Mouse (Mus musculus) erythroblast, adult 5-6 weeks (primary cell): ENCODE results near the gene Adh7. TPM values are rescaled to one million over a fixed set of nuclear protein-coding genes. Genes with fewer than 3 reads are reported as not detected.

Experiments used
- total RNA-seq, 2 experiments: library from RNA; stranded (forward) in 1 of 2; stranded (reverse) in 1 of 2; fragments of 150-400 nt in 1 of 2; fragments of 200-764, 138-1000 nt in 1 of 2; gene quantifications; 2 replicates each; pipeline versions ENCODE4 v1.2.3 to v1.2.4; 2015 to 2017; ENCODE audit warnings: low replicate concordance in 2 of 2

The Adh7 gene
- total RNA-seq, 2 experiments from 2014 or later = not detected

Other genes with a start within 250 kb of the Adh7 start
- gene Dapp1, start 236.2 kb upstream of the Adh7 start, total RNA-seq (2015; ENCODE audit: low replicate concordance) = 18.3 and 27.6 TPM in 2 replicates
- gene Dapp1, start 236.2 kb upstream of the Adh7 start, total RNA-seq (2017; ENCODE audit: low replicate concordance) = 21.5 and 34.1 TPM in 2 replicates
- gene 1110002E22Rik, start 152.7 kb upstream of the Adh7 start, total RNA-seq (2015; ENCODE audit: low replicate concordance) = not detected in 2 replicates
- not detected in 2 replicates for gene 1110002E22Rik, start 152.7 kb upstream of the Adh7 start, total RNA-seq (2017; ENCODE audit: low replicate concordance)
- not detected in 2 replicates for gene Gm5105, start 150.4 kb upstream of the Adh7 start, total RNA-seq (2015; ENCODE audit: low replicate concordance)
- not detected in 2 replicates for gene Gm5105, start 150.4 kb upstream of the Adh7 start, total RNA-seq (2017; ENCODE audit: low replicate concordance)
- 0.77 and 3.3 TPM in 2 replicates for gene Trmt10a, start 74.3 kb upstream of the Adh7 start, total RNA-seq (2015; ENCODE audit: low replicate concordance)
- 3.8 and 12.3 TPM in 2 replicates for gene Trmt10a, start 74.3 kb upstream of the Adh7 start, total RNA-seq (2017; ENCODE audit: low replicate concordance)
- gene Mttp, start 72.8 kb upstream of the Adh7 start, total RNA-seq (2015; ENCODE audit: low replicate concordance) = 0.77 and 1.3 TPM in 2 replicates
- gene Mttp, start 72.8 kb upstream of the Adh7 start, total RNA-seq (2017; ENCODE audit: low replicate concordance) = 0.51 and 1.4 TPM in 2 replicates
- gene 4930579F01Rik, start 23.9 kb upstream of the Adh7 start, total RNA-seq (2015; ENCODE audit: low replicate concordance) = not detected in 2 replicates
- gene 4930579F01Rik, start 23.9 kb upstream of the Adh7 start, total RNA-seq (2017; ENCODE audit: low replicate concordance) = not detected in 2 replicates
- not detected in 2 replicates for gene Adh1, start 43.2 kb downstream of the Adh7 start, total RNA-seq (2015; ENCODE audit: low replicate concordance)
- gene Adh1, start 43.2 kb downstream of the Adh7 start, total RNA-seq (2017; ENCODE audit: low replicate concordance) = not detected in 2 replicates
- not detected in 2 replicates for gene Adh6a, start 95.5 kb downstream of the Adh7 start, total RNA-seq (2015; ENCODE audit: low replicate concordance)
- gene Adh6a, start 95.5 kb downstream of the Adh7 start, total RNA-seq (2017; ENCODE audit: low replicate concordance) = not detected in 2 replicates
- gene Adh6b, start 124.0 kb downstream of the Adh7 start, total RNA-seq (2015; ENCODE audit: low replicate concordance) = not detected in 2 replicates
- gene Adh6b, start 124.0 kb downstream of the Adh7 start, total RNA-seq (2017; ENCODE audit: low replicate concordance) = not detected in 2 replicates
- gene Adh4, start 197.7 kb downstream of the Adh7 start, total RNA-seq (2015; ENCODE audit: low replicate concordance) = not detected in 2 replicates
- not detected in 2 replicates for gene Adh4, start 197.7 kb downstream of the Adh7 start, total RNA-seq (2017; ENCODE audit: low replicate concordance)
- gene Adh5, start 225.3 kb downstream of the Adh7 start, total RNA-seq (2015; ENCODE audit: low replicate concordance) = 20.3 and 29.0 TPM in 2 replicates
- gene Adh5, start 225.3 kb downstream of the Adh7 start, total RNA-seq (2017; ENCODE audit: low replicate concordance) = 14.6 and 15.8 TPM in 2 replicates